In the genomic region with DNA sequence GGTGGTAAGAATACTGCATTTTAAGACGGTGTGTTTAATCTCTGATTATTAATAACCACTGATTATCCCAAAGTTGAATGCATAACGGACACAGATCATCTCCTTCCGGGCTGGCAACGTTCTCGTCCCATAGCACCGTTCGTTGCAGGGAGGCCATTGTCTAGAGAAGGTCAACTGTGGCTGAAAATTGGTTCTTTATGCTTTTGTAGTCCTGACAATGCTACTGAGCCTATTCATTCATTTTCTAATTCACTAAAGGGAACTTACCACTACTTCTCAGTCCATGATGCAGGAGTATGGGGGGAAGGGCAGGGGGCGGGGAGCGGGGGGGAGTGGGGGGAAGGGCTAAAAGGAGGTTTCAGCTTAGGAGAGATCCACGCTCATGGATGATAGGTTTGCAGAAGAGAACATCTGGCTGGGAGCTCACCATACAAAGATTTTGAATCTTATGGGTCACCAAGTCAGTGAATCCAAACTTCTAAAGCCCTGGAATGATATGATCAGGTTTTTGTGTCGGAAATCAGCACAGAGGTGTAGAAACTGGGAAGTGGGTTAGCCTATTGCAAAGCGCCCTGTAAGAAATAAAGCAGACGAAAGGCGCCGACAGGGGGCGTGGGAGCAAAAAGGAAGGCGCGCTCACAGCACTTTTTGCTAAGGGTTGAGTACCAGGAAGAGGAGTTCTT, we compare ENCODE assay signal across 8 mouse cellular contexts. TPM values are rescaled to one million over a fixed set of nuclear protein-coding genes. Genes with fewer than 3 reads are reported as not detected.
A peak's percentile ranks its signal among the peaks of the same experiment; 100 is the strongest.
DNase-seq lines count a peak whose midpoint lies in the region; ATAC-seq lines count a peak whose summit lies in the region.

No protein-coding gene starts in this region.

- no peaks in the 10 kb centered on the region for H3K4me1 ChIP-seq in brown adipose tissue, adult 24 weeks (ENCODE audit: control insufficient read depth, insufficient read depth, insufficient read length, low read length)
- peaks cover 6 to 10% of the 10 kb centered on the region in 2 experiments for H3K4me1 ChIP-seq in heart, embryonic 14.5 days (ENCODE audit: control insufficient read depth in 2 of 2, insufficient read depth in 2 of 2, low read length in 2 of 2)
- H3K4me1 ChIP-seq in liver, embryonic 13.5 days (replicated peaks), result peaks cover 44% of the 10 kb centered on the region
- 0 out of 2 replicates have a peak, but pooled peaks cover 7% of the 10 kb centered on the region for H3K4me1 ChIP-seq in stomach, embryonic 16.5 days (ENCODE audit: control insufficient read depth, insufficient read depth, low read length)

- ATAC-seq in heart, embryonic 14.5 days (ENCODE audit: insufficient number of reproducible peaks, insufficient read depth, low FRiP score, low read depth), result peak; percentile 51; the same call in 1 of the 2 replicates
- ATAC-seq in liver, embryonic 13.5 days (ENCODE audit: low read depth), result peak; percentile 51
- ATAC-seq in stomach, embryonic 16.5 days (ENCODE audit: insufficient read depth, low FRiP score), result peak; percentile 63

- H3K36me3 ChIP-seq in heart, embryonic 14.5 days (ENCODE audit: control insufficient read depth, insufficient read depth, low read length), result peaks cover 16% of the 10 kb centered on the region
- H3K36me3 ChIP-seq in liver, embryonic 13.5 days, result peaks cover 13% of the 10 kb centered on the region
- no peaks in the 10 kb centered on the region for H3K36me3 ChIP-seq in stomach, embryonic 16.5 days (ENCODE audit: control insufficient read depth, insufficient read depth, low read length)

- H3K4me2 ChIP-seq in heart, embryonic 14.5 days (ENCODE audit: low read length), result peak overlapping the region; percentile 70
- peak overlapping the region; percentile 94 for H3K4me2 ChIP-seq in liver, embryonic 13.5 days
- H3K4me2 ChIP-seq in stomach, embryonic 16.5 days (ENCODE audit: low read depth, low read length), result peak overlapping the region; percentile 95

- no peak overlapping the region for H3K27ac ChIP-seq in brown adipose tissue, adult 24 weeks (replicated peaks; ENCODE audit: low read depth, low read length)
- H3K27ac ChIP-seq in heart, embryonic 14.5 days (replicated peaks in 1 of 2; ENCODE audit: control insufficient read depth in 1 of 2, insufficient read depth in 1 of 2, low read depth in 2 of 2, low read length in 2 of 2), result peak overlapping the region; percentile 80 to 85
- H3K27ac ChIP-seq in liver, embryonic 13.5 days, result peak overlapping the region; percentile 84
- peak overlapping the region; percentile 84 for H3K27ac ChIP-seq in stomach, embryonic 16.5 days (ENCODE audit: low read length)

- H3K4me3 ChIP-seq in brown adipose tissue, adult 24 weeks (ENCODE audit: insufficient read depth, low read depth, low read length), result peak overlapping the region; percentile 68
- H3K4me3 ChIP-seq in heart, embryonic 14.5 days (ENCODE audit: control insufficient read depth in 1 of 2, insufficient read depth in 1 of 2, low read depth in 1 of 2, low read length in 2 of 2), result peak overlapping the region; percentile 72 to 97
- H3K4me3 ChIP-seq in liver, embryonic 13.5 days (replicated peaks), result peak overlapping the region; percentile 83
- H3K4me3 ChIP-seq in stomach, embryonic 16.5 days (replicated peaks; ENCODE audit: low read length), result peak overlapping the region; percentile 91

- H3K9ac ChIP-seq in heart, embryonic 14.5 days (ENCODE audit: low read length), result peak overlapping the region; percentile 72
- peak overlapping the region; percentile 82 for H3K9ac ChIP-seq in liver, embryonic 13.5 days
- H3K9ac ChIP-seq in stomach, embryonic 16.5 days (ENCODE audit: low read length), result peak overlapping the region; percentile 83

- WGBS in heart, embryonic 14.5 days, result 0% methylated on average over 18 of the region's 18 CpGs
- whole genome bisulfite sequencing in liver, embryonic 13.5 days (ENCODE audit: insufficient replicate concordance), result under 1% methylated on average over 18 of the region's 18 CpGs
- under 1% methylated on average over 18 of the region's 18 CpGs for WGBS in stomach, embryonic 16.5 days

- no peaks in the 10 kb centered on the region for H3K27me3 ChIP-seq in heart, embryonic 14.5 days (ENCODE audit: control insufficient read depth, insufficient read depth, low read length)
- no peaks in the 10 kb centered on the region for H3K27me3 ChIP-seq in liver, embryonic 13.5 days
- no peaks in the 10 kb centered on the region for H3K27me3 ChIP-seq in stomach, embryonic 16.5 days (ENCODE audit: control insufficient read depth, insufficient read depth, low read length)

- H3K9me3 ChIP-seq in heart, embryonic 14.5 days (ENCODE audit: control insufficient read depth, low read length), result no peaks in the 10 kb centered on the region
- H3K9me3 ChIP-seq in liver, embryonic 13.5 days (replicated peaks), result no peaks in the 10 kb centered on the region
- no peaks in the 10 kb centered on the region for H3K9me3 ChIP-seq in stomach, embryonic 16.5 days (replicated peaks; ENCODE audit: control insufficient read depth, low read length)

- peak; percentile 95 for DNase-seq in CD4-positive, CD25-positive, alpha-beta regulatory T cell, adult 2 months (ENCODE audit: low read depth, low spot score)
- DNase-seq in fat pad, adult 2 months (ENCODE audit: extremely low read depth, low read depth, low spot score), result peak; percentile 43
- peak; percentile 89 for DNase-seq in kidney, postnatal 14 days
- DNase-seq in liver, embryonic 13.5 days, result peak; percentile 82
- peak; percentile 93 for DNase-seq in neural tube, embryonic 10.5 days (ENCODE audit: extremely low spot score, low spot score)

RNA-seq across cellular contexts. Expression of gene Aldh18a1, which starts 0.7 kb away (rescaled TPM):
- polyA plus RNA-seq in brown adipose tissue, adult 24 weeks (2012; ENCODE audit: insufficient read depth, insufficient read length, missing spikeins), result 1.1 and 1.4 TPM in 2 replicates
- 38.3 and 41.2 TPM in 2 replicates for polyA plus RNA-seq in heart, embryonic 14.5 days (2014; fragmentation: Nextera tagmentation; extraction: Ambion mirVana)
- 42.9 and 51.0 TPM in 2 replicates for polyA plus RNA-seq in liver, embryonic 13.5 days (2015; fragmentation: Nextera tagmentation; extraction: Ambion mirVana)
- 109 and 110 TPM in 2 replicates for polyA plus RNA-seq in stomach, embryonic 16.5 days (2015; fragmentation: Nextera tagmentation; extraction: Ambion mirVana)

RNA-seq across cellular contexts. Expression of gene Tctn3, which starts 23.0 kb away (rescaled TPM):
- polyA plus RNA-seq in brown adipose tissue, adult 24 weeks (2012; ENCODE audit: insufficient read depth, insufficient read length, missing spikeins), result 1.8 and 2.0 TPM in 2 replicates
- 10.3 and 10.7 TPM in 2 replicates for polyA plus RNA-seq in heart, embryonic 14.5 days (2014; fragmentation: Nextera tagmentation; extraction: Ambion mirVana)
- polyA plus RNA-seq in liver, embryonic 13.5 days (2015; fragmentation: Nextera tagmentation; extraction: Ambion mirVana), result 1.9 and 2.6 TPM in 2 replicates
- polyA plus RNA-seq in stomach, embryonic 16.5 days (2015; fragmentation: Nextera tagmentation; extraction: Ambion mirVana), result 9.2 and 9.4 TPM in 2 replicates

RNA-seq across cellular contexts. Expression of gene Entpd1, which starts 23.2 kb away (rescaled TPM):
- 6.2 and 8.2 TPM in 2 replicates for polyA plus RNA-seq in brown adipose tissue, adult 24 weeks (2012; ENCODE audit: insufficient read depth, insufficient read length, missing spikeins)
- 11.6 and 13.4 TPM in 2 replicates for polyA plus RNA-seq in heart, embryonic 14.5 days (2014; fragmentation: Nextera tagmentation; extraction: Ambion mirVana)
- polyA plus RNA-seq in liver, embryonic 13.5 days (2015; fragmentation: Nextera tagmentation; extraction: Ambion mirVana), result 2.6 and 3.3 TPM in 2 replicates
- 14.0 and 16.2 TPM in 2 replicates for polyA plus RNA-seq in stomach, embryonic 16.5 days (2015; fragmentation: Nextera tagmentation; extraction: Ambion mirVana)

Comparison
In these comparisons a context has a peak if more than half of its experiments do, and no peak if none do; other contexts are left out.
1. DNase-seq: peak in every context shown above with its lines; median percentile 95 in CD4-positive, CD25-positive, alpha-beta regulatory T cell, adult 2 months; 93 in neural tube, embryonic 10.5 days; 89 in kidney, postnatal 14 days; 82 in liver, embryonic 13.5 days; 43 in fat pad, adult 2 months.
2. RNA of gene Aldh18a1, which starts 0.7 kb away (polyA plus RNA-seq): 109 to 110 TPM in stomach, embryonic 16.5 days, 42.9 to 51.0 TPM in liver, embryonic 13.5 days and 38.3 to 41.2 TPM in heart, embryonic 14.5 days; 1.1 to 1.4 TPM in brown adipose tissue, adult 24 weeks; every median in the first group is over 10 times any median in the second.
3. Peak in every context shown above with its lines, with median percentiles within 50 percentile points of each other: H3K4me3 ChIP-seq, ATAC-seq, H3K4me2 ChIP-seq and H3K9ac ChIP-seq.